In genomic region chr11:20035343-20035928, GRCm38 (mm10) we compare ENCODE assay signal across 9 mouse cellular contexts.
A peak's percentile ranks its signal among the peaks of the same experiment; 100 is the strongest.
DNase-seq lines count a peak whose midpoint lies in the region; ATAC-seq and TF ChIP-seq lines count a peak whose summit lies in the region.
"Had no signal": no experiment of that assay in that cellular context is flagged by ENCODE, and none has a peak within 500 bp of the region (broad histone marks: within the 10 kb centered on the region; RNA-seq: fewer than 3 reads in every experiment).

No protein-coding gene starts in this region.

- H3K9ac ChIP-seq in intestine, embryonic 15.5 days, result no peak overlapping the region
- H3K9ac ChIP-seq: limb, embryonic 13.5 days had no signal

- H3K27me3 ChIP-seq in Patski, result no peaks in the 10 kb centered on the region
- H3K27me3 ChIP-seq in intestine, embryonic 15.5 days (replicated peaks), result no peaks in the 10 kb centered on the region
- H3K27me3 ChIP-seq: limb, embryonic 13.5 days had no signal

- no peak for TF ChIP-seq CTCF in Patski (IDR thresholded peaks at IDR 0.05)

- no peak overlapping the region for H3K4me3 ChIP-seq in intestine, embryonic 15.5 days (replicated peaks)
- H3K4me3 ChIP-seq: limb, embryonic 13.5 days had no signal

- no peak overlapping the region for H3K4me2 ChIP-seq in intestine, embryonic 15.5 days (replicated peaks)
- H3K4me2 ChIP-seq: limb, embryonic 13.5 days had no signal

- no peak overlapping the region for H3K27ac ChIP-seq in intestine, embryonic 15.5 days
- H3K27ac ChIP-seq: limb, embryonic 13.5 days had no signal

- in situ Hi-C loops in Patski (cut with MboI; ENCODE audit: low pct_unique_long_range_greater_than_20kb), result loop anchor here (5.0 kb wide), 1 partner anchor 113 kb away; the partner anchor contains the start of gene Spred2

- 49% methylated on average over 11 of the region's 11 CpGs for WGBS in intestine, embryonic 15.5 days

- peak; percentile 15 for DNase-seq in lung, postnatal 36 days
- no peak for DNase-seq in lung, postnatal 10 days
- no peak for DNase-seq in Patski (ENCODE audit: low read depth, low spot score)
- peak; percentile 74 to 77 for DNase-seq in right cerebral cortex, postnatal 36 days (ENCODE audit: low spot score in 2 of 2)
- no peak for DNase-seq in heart, postnatal 25 days (ENCODE audit: low spot score)
- no peak for DNase-seq in ovary, postnatal 10 days (ENCODE audit: low spot score)
- no peak for DNase-seq in kidney, postnatal 14 days

- ATAC-seq in Patski, result peak; percentile 12
- ATAC-seq in intestine, embryonic 15.5 days, result peak; percentile 68

- H3K9me3 ChIP-seq in intestine, embryonic 15.5 days, result no peaks in the 10 kb centered on the region

- H3K4me1 ChIP-seq in intestine, embryonic 15.5 days (replicated peaks), result no peaks in the 10 kb centered on the region

- CTCF ChIA-PET in Patski (lab: Charles Lee), result no interaction called here

- intact Hi-C loops in heart, postnatal 25 days (cut with DNase I), result loop anchor here (2.0 kb wide), 1 partner anchor 117 kb away; no protein-coding TSS in a partner anchor

- POLR2A ChIA-PET in Patski (lab: Charles Lee), result no interaction called here

- no peaks in the 10 kb centered on the region for H3K36me3 ChIP-seq in intestine, embryonic 15.5 days
- H3K36me3 ChIP-seq: limb, embryonic 13.5 days had no signal

Comparison
In these comparisons a context has a peak if more than half of its experiments do, and no peak if none do; other contexts are left out.
1. DNase-seq: peak in lung, postnatal 36 days (single experiment) and right cerebral cortex, postnatal 36 days (2 of 2); none in lung, postnatal 10 days (single experiment), Patski (single experiment), heart, postnatal 25 days (single experiment), ovary, postnatal 10 days (single experiment) and kidney, postnatal 14 days (single experiment).